Mouse (Mus musculus): ENCODE data around the gene Lin7c.

Lin7c gene

GRCm38 (mm10) chr2:109916782-109917495, 26.3 kb downstream of the Lin7c start:
- no peak for DNase-seq (ENCODE audit: low read depth, low spot score)

GRCm38 (mm10) chr2:109917496-109918413, 27.1 kb downstream of the Lin7c start, which contains the start of gene Lgr4:
Lgr4 (plus strand) TSS chr2:109917647.
- DNase-seq (ENCODE audit: low read depth, low spot score), result peak; percentile 97

GRCm38 (mm10) chr2:109918592-109919262, 28.1 kb downstream of the Lin7c start:
- no peak for DNase-seq (ENCODE audit: low read depth, low spot score)

GRCm38 (mm10) chr2:109920471-109920870, 29.8 kb downstream of the Lin7c start:
- no peak for DNase-seq (ENCODE audit: low read depth, low spot score)

GRCm38 (mm10) chr2:109921298-109922035, 30.8 kb downstream of the Lin7c start:
- no peak for DNase-seq (ENCODE audit: low read depth, low spot score)

- DNase-seq (ENCODE audit: low read depth, low spot score), result no peak
Observed at GRCm38 (mm10) chr2:109922306-109922705, 31.7 kb downstream of the Lin7c start.

GRCm38 (mm10) chr2:109923031-109923430, 32.4 kb downstream of the Lin7c start:
- no peak for DNase-seq (ENCODE audit: low read depth, low spot score)

- no peak for DNase-seq (ENCODE audit: low read depth, low spot score)
Observed at GRCm38 (mm10) chr2:109923945-109924344, 33.3 kb downstream of the Lin7c start.

GRCm38 (mm10) chr2:109926984-109927383, 36.3 kb downstream of the Lin7c start:
- DNase-seq (ENCODE audit: low read depth, low spot score), result no peak

- no peak for DNase-seq (ENCODE audit: low read depth, low spot score)
Observed at GRCm38 (mm10) chr2:109927446-109927845, 36.8 kb downstream of the Lin7c start.

- DNase-seq (ENCODE audit: low read depth, low spot score), result no peak
Observed at GRCm38 (mm10) chr2:109927876-109928275, 37.2 kb downstream of the Lin7c start.

- no peak for DNase-seq (ENCODE audit: low read depth, low spot score)
Observed at GRCm38 (mm10) chr2:109928791-109929190, 38.1 kb downstream of the Lin7c start.

- no peak for DNase-seq (ENCODE audit: low read depth, low spot score)
Observed at GRCm38 (mm10) chr2:109929256-109929655, 38.6 kb downstream of the Lin7c start.

- DNase-seq (ENCODE audit: low read depth, low spot score), result no peak
Observed at GRCm38 (mm10) chr2:109930366-109930765, 39.7 kb downstream of the Lin7c start.

- no peak for DNase-seq (ENCODE audit: low read depth, low spot score)
Observed at GRCm38 (mm10) chr2:109930771-109931170, 40.1 kb downstream of the Lin7c start.

- peak; percentile 24 for DNase-seq (ENCODE audit: low read depth, low spot score)
Observed at GRCm38 (mm10) chr2:109931978-109932780, 41.5 kb downstream of the Lin7c start.

GRCm38 (mm10) chr2:109933151-109933550, 42.5 kb downstream of the Lin7c start:
- DNase-seq (ENCODE audit: low read depth, low spot score), result no peak

GRCm38 (mm10) chr2:109934086-109934485, 43.4 kb downstream of the Lin7c start:
- no peak for DNase-seq (ENCODE audit: low read depth, low spot score)

GRCm38 (mm10) chr2:109935194-109935593, 44.5 kb downstream of the Lin7c start:
- no peak for DNase-seq (ENCODE audit: low read depth, low spot score)

GRCm38 (mm10) chr2:109935754-109936409, 45.2 kb downstream of the Lin7c start:
- DNase-seq (ENCODE audit: low read depth, low spot score), result no peak

Data from forelimb bud, embryonic 11.5 days (tissue).